Mouse (Mus musculus): Measurements from ENCODE around the gene Mkrn2os. TPM values are rescaled to one million over a fixed set of nuclear protein-coding genes. Genes with fewer than 3 reads are reported as not detected.

The Mkrn2os gene
- total RNA-seq, 2 experiments from 2014 or later, result not detected

Other genes with a start within 250 kb of the Mkrn2os start
- gene Pparg, start 231.6 kb downstream of the Mkrn2os start, total RNA-seq (2021), result 1 to 10 TPM; 1.1 to 1.2 TPM
- 10 to 100 TPM; 24.8 to 25.5 TPM for gene Tsen2, start 47.9 kb downstream of the Mkrn2os start, total RNA-seq (2021)
- 10 to 100 TPM; 37.8 to 43.2 TPM for gene Mkrn2, start 9.3 kb upstream of the Mkrn2os start, total RNA-seq (2021)
- gene Raf1, start 84.1 kb upstream of the Mkrn2os start, total RNA-seq (2021), result 100 to 1,000 TPM in 1 of 2 experiments, 10 to 100 TPM in 1; 83.6 to 106 TPM
- gene Tmem40, start 169.8 kb upstream of the Mkrn2os start, total RNA-seq (2021), result under 1 TPM in 1 of 2 experiments, not detected in 1; 0.62 TPM
- gene Cand2, start 182.0 kb upstream of the Mkrn2os start, total RNA-seq (2021), result 1 to 10 TPM; 2.7 to 3.8 TPM
- 100 to 1,000 TPM; 471 to 520 TPM for gene Rpl32, start 216.2 kb upstream of the Mkrn2os start, total RNA-seq (2021)
- 1 to 10 TPM; 2.8 to 3.8 TPM for gene Efcab12, start 245.8 kb upstream of the Mkrn2os start, total RNA-seq (2021)